Mouse (Mus musculus) intestine, postnatal 0 days (tissue): Measurements from ENCODE around the gene Uox. TPM values are rescaled to one million over a fixed set of nuclear protein-coding genes. Genes with fewer than 3 reads are reported as not detected.

Experiments
- ATAC-seq: fragments of 200-750 bp; cut with Nextera tagmentation; 2 replicates; pipeline ENCODE4 v1.8.0; 2017; ENCODE audit warnings: mild to moderate bottlenecking, moderate TSS enrichment, moderate library complexity
- H3K27ac ChIP-seq: fragments of 300-500 bp; sonication (generic); 2 replicates; pipeline ENCODE4 v1.5.1; 2014; ENCODE audit warnings: mild to moderate bottlenecking, low read depth, low read length, moderate library complexity
- H3K27me3 ChIP-seq: fragments of 300-500 bp; sonication (generic); replicated peaks from 2 replicates; pipeline ENCODE4 v1.6.1; 2014; ENCODE audit warnings: low read length, mixed read lengths; ENCODE audit not compliant: control insufficient read depth, insufficient read depth
- H3K36me3 ChIP-seq: fragments of 300-500 bp; sonication (generic); 2 replicates; pipeline ENCODE4 v1.6.1; 2014; ENCODE audit warnings: mild to moderate bottlenecking, moderate library complexity; ENCODE audit not compliant: control insufficient read depth, insufficient read depth
- H3K4me1 ChIP-seq: fragments of 300-500 bp; sonication (generic); replicated peaks from 2 replicates; pipeline ENCODE4 v1.6.1; 2014; ENCODE audit warnings: antibody characterized with exemption, low read length, mixed read lengths; ENCODE audit not compliant: control insufficient read depth, insufficient read depth
- H3K4me2 ChIP-seq: fragments of 300-500 bp; sonication (generic); replicated peaks from 2 replicates; pipeline ENCODE4 v1.6.1; 2014; ENCODE audit warnings: low read depth, mild to moderate bottlenecking, moderate library complexity
- H3K4me3 ChIP-seq: fragments of 300-500 bp; sonication (generic); 2 replicates; pipeline ENCODE4 v1.5.1; 2014; ENCODE audit warnings: low read depth, low read length
- H3K9ac ChIP-seq: fragments of 300-500 bp; sonication (generic); 2 replicates; pipeline ENCODE4 v1.6.1; 2014; ENCODE audit warnings: mild to moderate bottlenecking, low read depth, low read length
- H3K9me3 ChIP-seq: fragments of 300-500 bp; sonication (generic); 2 replicates; pipeline ENCODE4 v1.6.1; 2016; ENCODE audit warnings: mixed run types; ENCODE audit not compliant: control insufficient read depth
- CTCF ChIP-seq: sonication (generic); IDR thresholded peaks from 2 replicates; pipeline ENCODE4 v1.5.1; 2016; ENCODE audit warnings: low read depth, mild to moderate bottlenecking, control low read depth, antibody characterized with exemption, moderate library complexity
- WGBS: fragments of 180-500 bp; shearing (Covaris S2); extraction: QIAGEN DNeasy Blood & Tissue Kit; methylation state at CpG from one replicate; pipeline ENCODE4 v1.1.7; 2014; 5-methylcytosine and 5-hydroxymethylcytosine counted together
- polyA plus RNA-seq: library from polyadenylated mRNA; unstranded; fragments of >200 nt; fragmentation: Nextera tagmentation; extraction: Ambion mirVana; gene quantifications from 2 replicates; pipeline ENCODE4 v1.2.1, GENCODE M21; 2015

Uox gene
- polyA plus RNA-seq, 1 experiment from 2014 or later, result 0.10 TPM

GRCm38 (mm10) chr3:146567366-146567765 lies 2.9 kb upstream of the Uox start:
- ATAC-seq, result no peak
- Histone ChIP-seq H3K36me3 (no peaks in the 10 kb centered on the region), H3K4me1 (no peaks in the 10 kb centered on the region), H3K9ac (no peak overlapping the region), H3K27ac (no peak overlapping the region), H3K4me2 (no peak overlapping the region), H3K9me3 (no peaks in the 10 kb centered on the region), H3K4me3 (no peak overlapping the region), H3K27me3 (no peaks in the 10 kb centered on the region)
- TF ChIP-seq CTCF, result no peak
- 61% methylated on average over 7 of the region's 7 CpGs for WGBS

- no peak overlapping the region for H3K27ac ChIP-seq
- H3K27me3 ChIP-seq, result no peaks in the 10 kb centered on the region
- TF ChIP-seq CTCF, result no peak
- no peak overlapping the region for H3K4me3 ChIP-seq
- H3K9me3 ChIP-seq, result no peaks in the 10 kb centered on the region
- no peak overlapping the region for H3K9ac ChIP-seq
- no peaks in the 10 kb centered on the region for H3K36me3 ChIP-seq
- peak; percentile 76; the same call in 1 of the 2 replicates for ATAC-seq
- H3K4me2 ChIP-seq, result no peak overlapping the region
- WGBS, result 56% methylated on average over 9 of the region's 9 CpGs
- no peaks in the 10 kb centered on the region for H3K4me1 ChIP-seq
Observed at GRCm38 (mm10) chr3:146567884-146568530, 2.2 kb upstream of the Uox start.

GRCm38 (mm10) chr3:146569594-146569993 lies 632 bp upstream of the Uox start:
- H3K9ac ChIP-seq, result no peak overlapping the region
- WGBS, result 88% methylated on average over 3 of the region's 3 CpGs
- no peak overlapping the region for H3K27ac ChIP-seq
- H3K27me3 ChIP-seq, result no peaks in the 10 kb centered on the region
- no peaks in the 10 kb centered on the region for H3K4me1 ChIP-seq
- no peak overlapping the region for H3K4me2 ChIP-seq
- ATAC-seq, result no peak
- TF ChIP-seq CTCF, result no peak
- H3K4me3 ChIP-seq, result no peak overlapping the region
- H3K9me3 ChIP-seq, result no peaks in the 10 kb centered on the region
- no peaks in the 10 kb centered on the region for H3K36me3 ChIP-seq

- no peak for TF ChIP-seq CTCF
- 86% methylated on average over 6 of the region's 6 CpGs for WGBS
- Histone ChIP-seq H3K4me2 (no peak overlapping the region), H3K4me3 (no peak overlapping the region), H3K27ac (no peak overlapping the region), H3K36me3 (no peaks in the 10 kb centered on the region), H3K27me3 (no peaks in the 10 kb centered on the region), H3K9ac (no peak overlapping the region), H3K4me1 (no peaks in the 10 kb centered on the region), H3K9me3 (no peaks in the 10 kb centered on the region)
- no peak for ATAC-seq
Observed at GRCm38 (mm10) chr3:146570939-146571338, 713 bp downstream of the Uox start.

- WGBS, result 89% methylated on average over 1 of the region's 1 CpGs
- ATAC-seq, result no peak
- no peak for TF ChIP-seq CTCF
- Histone ChIP-seq H3K27me3 (no peaks in the 10 kb centered on the region), H3K9me3 (no peaks in the 10 kb centered on the region), H3K9ac (no peak overlapping the region), H3K4me1 (no peaks in the 10 kb centered on the region), H3K27ac (no peak overlapping the region), H3K4me2 (no peak overlapping the region), H3K4me3 (no peak overlapping the region), H3K36me3 (no peaks in the 10 kb centered on the region)
Observed at GRCm38 (mm10) chr3:146571341-146571740, 1.1 kb downstream of the Uox start.

GRCm38 (mm10) chr3:146577591-146577990 lies 7.4 kb downstream of the Uox start:
- Histone ChIP-seq H3K27me3 (no peaks in the 10 kb centered on the region), H3K27ac (no peak overlapping the region), H3K4me1 (no peaks in the 10 kb centered on the region), H3K9me3 (no peaks in the 10 kb centered on the region), H3K4me2 (no peak overlapping the region), H3K36me3 (no peaks in the 10 kb centered on the region), H3K4me3 (no peak overlapping the region), H3K9ac (no peak overlapping the region)
- WGBS, result 56% methylated on average over 2 of the region's 2 CpGs
- TF ChIP-seq CTCF, result no peak
- ATAC-seq, result no peak
